Mouse (Mus musculus) ovary, postnatal 36 days (tissue): ENCODE measurements around the gene Itga5.

Experiments used
- DNase-seq: peaks from one replicate; pipeline ENCODE4 v3.0.0; 2022; ENCODE audit warnings: low spot score, mixed read lengths

Itga5 gene

DNA sequence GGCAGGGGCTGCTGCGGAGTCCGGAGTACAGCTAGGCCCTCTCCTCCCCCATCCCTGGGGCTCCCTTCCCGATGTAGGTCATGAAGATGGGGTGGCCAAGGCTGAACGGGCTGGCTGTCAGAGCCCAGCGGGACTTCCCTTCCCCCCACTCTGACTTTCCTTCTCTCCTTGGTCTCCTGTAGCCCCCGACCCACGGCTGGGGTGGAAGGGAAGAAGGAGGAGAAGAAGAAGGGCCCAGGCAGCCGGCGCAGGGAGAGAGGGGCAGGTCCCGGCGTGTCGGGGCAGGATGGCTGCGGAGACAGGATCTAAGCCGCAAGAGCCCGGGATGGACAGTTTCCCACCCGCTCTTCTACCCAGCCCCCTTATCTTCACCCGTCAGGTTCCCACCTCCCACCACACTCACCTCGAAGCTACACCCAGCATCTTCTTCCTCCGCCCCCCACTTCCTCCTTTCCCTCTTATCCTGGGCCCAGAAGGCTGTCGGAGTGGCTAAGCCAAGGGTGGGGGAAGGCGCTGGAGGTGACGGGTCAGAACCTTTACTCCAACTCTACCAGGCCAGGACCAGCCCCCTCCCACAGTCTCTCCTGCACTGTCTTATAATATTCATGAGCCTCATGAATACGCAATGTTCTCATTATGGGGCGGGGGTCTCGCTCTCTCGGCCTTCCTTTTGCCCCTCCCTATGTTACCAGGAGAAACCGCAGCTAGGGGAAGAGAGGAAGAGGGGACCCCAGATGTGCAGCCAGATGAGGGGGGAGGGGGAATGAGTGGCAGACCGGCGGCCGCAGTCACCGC is 27.2 kb downstream of the Itga5 start:
- no peak for DNase-seq

- DNase-seq, result no peak
These were observed 27.8 kb downstream of the Itga5 start for GRCm38 (mm10) chr15:103338829-103339165.

DNA sequence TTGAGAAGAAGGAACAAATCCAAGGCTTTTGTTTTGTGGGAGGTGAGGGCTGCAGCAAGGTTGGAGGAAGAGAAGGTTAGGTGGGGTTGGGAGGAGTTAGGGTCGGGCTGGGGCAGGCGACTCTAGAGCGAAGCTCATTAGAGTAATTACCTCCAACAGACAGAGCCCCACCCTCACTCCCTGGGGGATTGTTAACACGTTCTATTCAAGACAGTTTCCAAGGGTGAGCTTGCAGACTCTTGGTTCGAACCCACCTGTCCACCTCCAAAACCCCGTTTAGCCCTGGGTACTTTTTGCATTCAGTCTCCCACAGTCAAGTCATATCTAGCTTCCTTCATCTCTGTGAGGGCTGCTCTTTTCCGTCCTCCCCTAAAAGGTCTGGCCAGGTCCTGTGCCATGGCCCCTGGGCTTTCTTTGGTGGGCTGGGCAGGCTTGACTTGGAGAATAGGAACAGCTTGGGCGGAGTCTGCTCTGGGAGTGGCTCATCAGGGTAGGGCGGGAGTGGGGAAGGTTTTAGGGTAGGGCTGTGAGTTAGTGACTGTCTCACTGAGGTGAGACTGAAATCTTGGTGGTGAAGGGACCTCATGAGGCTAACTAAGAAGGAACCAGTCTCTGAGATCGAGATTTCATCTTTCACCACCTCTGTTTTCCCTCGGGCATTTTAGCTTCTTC is 29.4 kb downstream of the Itga5 start:
- no peak for DNase-seq

DNA sequence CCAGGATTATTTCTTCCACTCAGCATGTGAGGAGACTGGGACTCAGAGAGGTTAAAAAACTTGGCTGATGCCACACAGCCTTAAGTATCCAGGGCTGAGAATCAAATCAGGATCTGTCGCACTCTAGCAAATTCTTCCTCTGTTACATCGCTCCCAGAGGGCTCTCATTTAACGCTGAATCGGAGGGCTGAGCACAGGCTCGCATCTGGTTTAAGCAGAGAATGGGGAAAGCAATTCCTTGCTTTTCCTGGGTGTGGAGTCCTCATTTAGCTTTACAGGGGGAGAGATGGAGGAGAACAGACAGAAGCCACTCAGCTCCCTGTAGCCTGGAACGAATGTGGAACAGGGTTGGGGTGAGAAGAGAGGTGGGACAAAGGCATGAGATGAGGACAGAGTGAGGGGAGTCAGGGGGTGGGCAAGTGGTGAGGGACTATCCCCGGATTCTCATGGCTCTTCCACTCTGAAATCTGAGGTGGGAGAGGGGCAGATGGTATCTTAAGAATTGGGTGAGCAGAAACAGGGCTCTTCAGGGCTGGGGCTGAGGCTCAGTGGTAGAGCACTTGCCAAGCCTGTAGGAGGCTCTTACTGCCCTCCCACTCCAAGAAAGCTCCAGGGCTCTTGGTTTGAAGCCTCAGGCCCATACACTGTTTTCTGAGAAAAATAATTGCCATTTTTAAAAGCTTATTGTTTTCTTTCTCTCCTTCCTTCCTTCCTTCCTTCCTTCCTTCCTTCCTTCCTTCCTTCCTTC is 30.9 kb downstream of the Itga5 start:
- no peak for DNase-seq

GRCm38 (mm10) chr15:103335040-103335439 is 31.5 kb downstream of the Itga5 start:
- no peak for DNase-seq

- DNase-seq, result no peak
These were observed 32.4 kb downstream of the Itga5 start for GRCm38 (mm10) chr15:103334194-103334593.

GRCm38 (mm10) chr15:103333738-103334137 is 32.8 kb downstream of the Itga5 start:
- no peak for DNase-seq

DNA sequence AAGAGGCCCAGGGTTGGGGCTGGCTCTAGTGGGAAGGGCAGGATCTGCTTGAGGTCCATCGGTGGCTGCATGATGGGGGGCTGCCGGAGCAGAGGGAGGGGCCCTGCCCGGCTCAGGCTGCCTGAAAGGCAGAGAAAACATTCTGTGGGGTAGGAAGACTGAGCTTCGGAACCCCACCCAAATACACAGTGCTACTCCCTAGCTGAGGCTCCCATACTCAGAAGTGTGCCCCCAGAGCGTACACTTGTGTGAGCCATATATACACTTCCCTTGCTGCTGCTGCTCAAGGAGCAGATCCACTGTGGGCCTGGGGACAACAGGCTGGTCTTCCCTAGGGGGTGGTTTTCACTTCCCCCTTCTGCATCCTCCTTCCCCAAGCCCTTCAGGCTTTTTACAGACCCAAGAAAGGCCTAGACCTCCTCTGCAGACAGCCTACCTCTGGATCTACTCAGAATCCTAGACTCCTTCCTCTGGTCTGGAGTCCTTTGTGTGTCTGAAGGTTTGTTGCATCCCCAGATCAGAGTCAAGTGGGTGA is 33.4 kb downstream of the Itga5 start:
- no peak for DNase-seq

GRCm38 (mm10) chr15:103323455-103324247 is 42.9 kb downstream of the Itga5 start:
- peak; percentile 89 for DNase-seq

DNA sequence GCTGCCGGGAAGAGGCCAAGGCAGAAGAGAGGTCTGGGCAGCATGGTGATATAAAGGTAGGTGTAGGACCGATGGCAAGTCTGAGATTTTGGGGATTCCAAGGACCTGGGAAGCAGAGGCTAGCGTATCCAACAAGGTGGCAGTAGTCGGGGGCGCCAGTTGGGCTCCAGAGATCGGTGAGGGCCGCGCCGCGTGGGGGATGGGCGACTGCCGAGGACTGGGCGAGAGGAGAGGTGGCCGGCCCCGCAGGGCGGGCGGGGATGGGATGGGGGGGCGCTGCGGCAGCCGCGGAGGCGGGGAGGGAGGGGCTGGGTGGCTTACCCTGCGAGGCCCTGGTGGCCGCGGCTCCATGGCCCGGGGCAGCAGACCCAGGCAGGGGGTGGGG is 43.5 kb downstream of the Itga5 start:
- DNase-seq, result no peak

- no peak for DNase-seq
These were observed 44.2 kb downstream of the Itga5 start for GRCm38 (mm10) chr15:103322396-103322795.

GRCm38 (mm10) chr15:103321076-103321475 is 45.5 kb downstream of the Itga5 start:
- no peak for DNase-seq

DNA sequence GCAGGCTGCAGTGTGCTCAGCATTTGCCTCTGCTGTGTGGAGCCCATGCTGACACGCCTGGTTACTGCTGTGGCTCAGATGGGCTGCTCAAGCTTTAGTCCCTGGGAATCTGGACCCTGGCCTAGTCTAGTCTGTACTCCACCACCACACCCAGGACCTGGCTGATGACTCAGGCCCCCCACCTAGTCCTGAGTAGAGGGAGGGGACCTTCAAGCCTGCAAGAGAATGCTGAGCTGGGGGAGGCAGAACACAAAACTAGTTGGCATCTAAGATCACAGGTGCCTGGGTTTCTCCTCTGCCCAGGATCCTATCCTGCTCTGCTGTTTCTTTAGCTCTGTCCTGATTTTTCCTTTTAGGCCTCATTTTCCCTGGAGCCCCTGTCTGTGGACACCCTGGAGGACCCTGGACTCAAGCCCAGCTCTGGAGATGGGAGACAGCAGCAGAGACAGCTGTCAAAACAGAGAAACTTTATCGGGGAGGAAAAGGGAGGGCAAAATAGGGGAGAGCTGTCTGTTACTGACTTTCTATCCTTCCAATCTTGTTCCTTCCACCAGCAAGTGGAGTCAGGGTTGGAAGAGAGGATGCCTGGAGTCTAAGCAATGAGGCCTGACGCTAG is 48.3 kb downstream of the Itga5 start:
- DNase-seq, result no peak

- DNase-seq, result no peak
These were observed 48.8 kb downstream of the Itga5 start for GRCm38 (mm10) chr15:103317731-103318130.

- no peak for DNase-seq
These were observed 49.4 kb downstream of the Itga5 start for GRCm38 (mm10) chr15:103317120-103317519.

DNA sequence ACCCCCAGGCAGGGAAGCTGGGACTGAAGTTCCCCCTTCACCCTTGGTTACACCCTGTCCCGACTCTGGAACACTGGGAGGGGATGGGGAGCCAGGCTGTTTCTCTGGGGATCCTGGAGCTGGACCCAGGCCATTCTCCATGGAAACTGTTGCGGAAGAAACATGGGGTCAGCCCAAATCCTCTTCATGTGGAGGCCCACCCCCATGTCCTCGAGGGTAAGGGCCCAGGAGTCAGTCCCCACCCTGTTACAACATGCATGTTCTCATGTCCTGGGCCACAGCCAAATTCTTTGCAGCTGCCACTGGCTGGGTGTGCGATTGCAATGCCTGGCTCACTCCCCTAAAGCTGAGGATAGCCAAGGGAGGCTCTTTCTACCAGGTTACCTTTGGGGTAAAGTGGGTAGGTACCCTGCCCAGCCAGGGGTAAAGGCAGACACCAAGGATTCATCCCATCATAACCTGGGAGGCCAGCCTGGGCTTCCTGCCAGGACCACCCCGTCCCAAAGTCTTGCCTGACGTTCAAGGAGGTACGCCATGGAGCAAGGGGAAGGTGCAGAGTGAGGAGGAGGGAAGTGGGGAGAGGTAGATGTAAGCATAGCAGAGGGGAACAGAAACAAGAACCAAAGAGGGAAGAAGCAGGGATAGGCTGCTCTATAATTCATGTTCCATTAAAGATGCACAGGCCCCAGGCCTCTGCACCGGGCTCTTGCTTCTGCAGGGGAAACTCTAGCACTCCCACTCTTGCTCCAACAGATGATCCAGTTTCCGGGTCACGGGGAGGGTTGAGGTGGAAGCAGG is 50.4 kb downstream of the Itga5 start:
- DNase-seq, result peak; percentile 33

DNA sequence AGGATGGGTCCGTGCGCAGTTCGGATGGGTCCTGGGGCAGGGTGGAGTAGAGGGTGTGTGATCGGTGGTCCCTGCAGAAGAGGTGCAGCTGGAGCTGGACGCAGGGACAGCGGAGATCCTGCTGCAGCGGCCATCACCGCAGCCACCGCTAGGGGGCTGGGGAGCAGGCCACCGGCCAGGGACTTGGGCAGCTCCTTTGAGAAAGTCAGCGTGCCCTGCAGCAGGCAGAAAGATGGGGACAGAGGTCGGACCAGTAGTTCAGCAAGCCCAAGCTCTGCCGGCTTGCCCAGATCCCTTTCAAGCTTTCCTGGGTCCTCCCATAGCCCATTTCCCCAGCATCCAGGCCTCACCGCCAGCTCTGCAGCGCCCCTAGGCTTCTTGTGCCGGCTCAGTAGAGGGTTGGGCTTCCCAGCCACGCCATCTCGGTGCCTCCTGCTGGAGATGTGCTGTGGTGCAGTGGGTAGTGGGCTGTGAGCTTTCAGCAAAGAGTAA is 51.5 kb downstream of the Itga5 start:
- peak; percentile 81 for DNase-seq

- DNase-seq, result no peak
These were observed 52.4 kb downstream of the Itga5 start for GRCm38 (mm10) chr15:103314181-103314580.

- DNase-seq, result no peak
These were observed 53.0 kb downstream of the Itga5 start for GRCm38 (mm10) chr15:103313495-103314095.

- no peak for DNase-seq
These were observed 56.1 kb downstream of the Itga5 start, which contains the start of gene Gpr84 for GRCm38 (mm10) chr15:103310365-103310910. Gpr84 (minus strand) TSS chr15:103310612.
